Comparison of ENCODE assay signal across 14 mouse cellular contexts in genomic region chr2:163953622-163954310, GRCm38 (mm10).
"Had no signal": no experiment of that assay in that cellular context is flagged by ENCODE, and none has a peak within 500 bp of the region (broad histone marks: within the 10 kb centered on the region; RNA-seq: fewer than 3 reads in every experiment).

No protein-coding gene starts in this region.

- H3K4me3 ChIP-seq: liver, embryonic 13.5 days; megakaryocyte, embryonic 14.5 days had no signal

- H3K9me3 ChIP-seq: liver, embryonic 13.5 days had no signal

- DNase-seq: kidney, adult 2 months; kidney, postnatal 10 days; kidney, postnatal 4 days; left cerebral cortex, postnatal 4 days; liver, embryonic 13.5 days; lung, embryonic 14.5 days; lung, postnatal 36 days; midbrain, embryonic 14.5 days; thymus, adult 2 months; thymus, postnatal 14 days; thymus, postnatal 4 days had no signal

- H3K9ac ChIP-seq: liver, embryonic 13.5 days; lung, embryonic 14.5 days had no signal

- H3K4me1 ChIP-seq: liver, embryonic 13.5 days; megakaryocyte, embryonic 14.5 days had no signal

- H3K27ac ChIP-seq: liver, embryonic 13.5 days had no signal

- H3K36me3 ChIP-seq: liver, embryonic 13.5 days had no signal

- H3K27me3 ChIP-seq: liver, embryonic 13.5 days had no signal

- H3K4me2 ChIP-seq: liver, embryonic 13.5 days; lung, embryonic 14.5 days; midbrain, embryonic 11.5 days had no signal

- ATAC-seq: lung, postnatal 0 days had no signal
